Mouse (Mus musculus) neural tube, embryonic 10.5 days (tissue): Measurements from ENCODE around the gene Akr1c14.
"Not testable (repeated sequence)": the region's sequence is repeated elsewhere in the genome, so short reads cannot be mapped to it uniquely, and the experiment has no call there.

ENCODE experiments used
- DNase-seq: peaks from one replicate; pipeline ENCODE4 v3.0.0-alpha.2; 2017; ENCODE audit warnings: low spot score; ENCODE audit errors: extremely low spot score

Gene Akr1c14

GRCm38 (mm10) chr13:4119181-4119904, 70.5 kb downstream of the Akr1c14 start:
- no peak for DNase-seq

GRCm38 (mm10) chr13:4123146-4123545, 74.3 kb downstream of the Akr1c14 start:
- DNase-seq = no peak

DNA sequence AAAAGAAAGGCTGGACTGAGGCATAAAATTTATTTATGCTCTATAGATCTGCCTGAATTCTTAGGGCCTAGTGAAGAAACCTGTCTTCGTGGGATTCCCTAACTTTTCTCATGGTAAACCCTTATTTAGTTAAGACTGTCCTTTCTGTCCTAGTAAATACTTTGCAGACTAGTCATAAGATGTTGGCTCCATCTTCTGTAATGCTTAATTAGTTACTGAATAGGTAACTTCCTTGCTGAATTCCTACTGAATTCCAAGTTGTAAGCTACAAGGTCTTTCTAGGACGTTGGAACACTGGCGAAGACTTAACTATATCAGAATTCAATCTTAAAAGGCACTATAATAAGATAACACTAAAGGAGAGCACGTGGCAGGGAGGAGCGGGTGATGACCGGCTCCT, 75.7 kb downstream of the Akr1c14 start:
- not testable (repeated sequence) for DNase-seq

- not testable (repeated sequence) for DNase-seq
Observed at GRCm38 (mm10) chr13:4125846-4126245, 77.0 kb downstream of the Akr1c14 start.

DNA sequence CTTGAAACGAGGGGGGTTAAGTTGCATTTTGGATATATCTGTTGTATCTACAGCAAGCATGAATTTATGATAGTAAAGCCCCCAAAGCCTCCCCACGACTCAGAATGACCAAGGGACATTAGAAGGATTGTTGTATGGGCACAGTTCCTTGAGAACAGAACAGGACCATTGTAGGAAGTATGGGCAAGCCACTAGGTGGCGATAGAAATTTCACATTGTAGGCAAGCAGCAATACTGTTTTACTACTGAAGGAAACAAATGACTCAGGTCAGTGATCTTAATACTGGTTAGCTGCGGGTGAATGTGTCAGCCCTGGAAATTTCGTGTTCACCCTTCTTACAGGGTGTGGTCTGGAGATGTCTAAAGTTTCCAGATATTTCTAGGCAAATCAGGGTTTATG, 80.3 kb downstream of the Akr1c14 start:
- peak; percentile 13 for DNase-seq

DNA sequence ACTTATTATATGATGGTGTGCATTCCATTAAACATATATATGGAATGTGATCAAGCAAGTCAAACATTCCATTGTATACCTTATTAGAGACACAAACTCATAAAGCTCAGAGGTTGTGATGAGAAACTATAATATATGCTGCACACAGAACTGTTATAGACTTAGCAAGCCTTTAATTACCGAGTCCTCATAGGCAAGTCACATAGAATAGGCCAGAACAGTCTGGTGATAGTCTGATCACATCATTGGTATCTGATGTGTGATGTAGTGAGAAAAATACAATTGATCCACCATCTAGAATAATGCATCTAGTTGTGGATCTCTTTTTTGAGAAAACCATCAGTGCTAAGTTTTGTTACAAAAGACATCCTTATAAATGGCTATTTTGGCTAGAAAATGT, 82.5 kb downstream of the Akr1c14 start:
- DNase-seq = no peak

DNA sequence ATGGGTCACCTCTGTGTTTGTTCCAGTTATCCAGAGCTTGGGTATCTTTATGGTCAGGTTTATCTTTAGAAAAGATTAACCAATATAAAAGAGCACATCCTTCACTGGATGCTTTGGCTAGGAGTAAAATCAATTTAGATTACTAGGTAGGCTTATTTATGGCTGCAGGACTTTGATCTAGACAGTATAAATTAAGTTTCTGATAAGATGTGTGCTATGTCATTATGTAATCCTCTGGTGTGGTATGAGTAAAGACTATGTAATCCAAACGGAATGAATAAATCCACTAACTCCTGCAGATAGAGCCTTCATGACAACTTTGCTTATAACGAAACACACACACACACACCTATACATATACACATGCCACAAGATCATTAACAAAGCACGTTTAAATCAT, 82.9 kb downstream of the Akr1c14 start:
- no peak for DNase-seq

DNA sequence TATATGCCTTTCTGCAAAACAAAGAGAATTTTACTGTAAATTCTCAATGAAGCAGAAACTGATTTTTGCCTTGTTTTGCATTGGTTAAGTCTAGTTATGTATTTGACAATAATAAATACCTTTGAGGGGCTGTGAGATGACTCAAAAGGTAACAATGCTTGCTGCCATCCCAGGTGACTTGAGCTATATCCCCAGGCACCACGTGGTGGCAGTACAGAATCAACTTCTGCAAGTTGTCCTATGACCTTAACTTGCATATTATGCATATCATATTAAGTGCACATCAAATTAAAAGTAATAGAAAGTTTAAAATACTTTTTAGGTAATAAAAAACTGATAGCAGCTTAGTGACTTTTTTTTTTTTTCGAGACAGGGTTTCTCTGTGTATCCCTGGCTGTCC, 84.3 kb downstream of the Akr1c14 start:
- DNase-seq = no peak
